Mouse (Mus musculus) intestine, embryonic 16.5 days (tissue): ENCODE data around the gene Coch. TPM values are rescaled to one million over a fixed set of nuclear protein-coding genes. Genes with fewer than 3 reads are reported as not detected.
"Not testable (repeated sequence)": the region's sequence is repeated elsewhere in the genome, so short reads cannot be mapped to it uniquely, and the experiment has no call there.

Experiments used
- ATAC-seq: fragments of 200-750 bp; cut with Nextera tagmentation; 2 replicates; pipeline ENCODE4 v1.8.0; 2017; ENCODE audit warnings: moderate TSS enrichment, moderate library complexity
- H3K27ac ChIP-seq: fragments of 300-500 bp; sonication (generic); 2 replicates; pipeline ENCODE4 v1.5.1; 2014; ENCODE audit warnings: mild to moderate bottlenecking, low read length
- H3K27me3 ChIP-seq: fragments of 300-500 bp; sonication (generic); replicated peaks from 2 replicates; pipeline ENCODE4 v1.6.1; 2014; ENCODE audit warnings: low read length, control low read depth, mixed read lengths; ENCODE audit not compliant: control insufficient read depth, insufficient read depth
- H3K36me3 ChIP-seq: fragments of 300-500 bp; sonication (generic); 2 replicates; pipeline ENCODE4 v1.6.1; 2014; ENCODE audit warnings: low read length, control low read depth; ENCODE audit not compliant: control insufficient read depth, insufficient read depth
- H3K4me1 ChIP-seq: fragments of 300-500 bp; sonication (generic); 2 replicates; pipeline ENCODE4 v1.6.1; 2014; ENCODE audit warnings: low read length, control low read depth, mixed read lengths; ENCODE audit not compliant: control insufficient read depth, insufficient read depth
- H3K4me2 ChIP-seq: fragments of 300-500 bp; sonication (generic); 2 replicates; pipeline ENCODE4 v1.6.1; 2014; ENCODE audit warnings: low read depth, low read length, control low read depth
- H3K4me3 ChIP-seq: fragments of 300-500 bp; sonication (generic); 2 replicates; pipeline ENCODE4 v1.5.1; 2014; ENCODE audit warnings: mild to moderate bottlenecking, low read length
- H3K9ac ChIP-seq: fragments of 300-500 bp; sonication (generic); 2 replicates; pipeline ENCODE4 v1.6.1; 2014; ENCODE audit warnings: low read depth, low read length
- H3K9me3 ChIP-seq: fragments of 300-500 bp; sonication (generic); 2 replicates; pipeline ENCODE4 v1.6.1; 2016; ENCODE audit warnings: low read length, control low read depth; ENCODE audit not compliant: control insufficient read depth
- WGBS: fragments of 180-500 bp; shearing (Covaris S2); extraction: QIAGEN DNeasy Blood & Tissue Kit; methylation state at CpG from one replicate; pipeline ENCODE4 v1.1.7; 2014; 5-methylcytosine and 5-hydroxymethylcytosine counted together
- polyA plus RNA-seq: library from polyadenylated mRNA; unstranded; fragments of >200 nt; fragmentation: Nextera tagmentation; extraction: Ambion mirVana; gene quantifications from 2 replicates; pipeline ENCODE4 v1.2.1, GENCODE M21; 2015

Coch gene
- polyA plus RNA-seq = 0.79 and 1.2 TPM in 2 replicates

DNA sequence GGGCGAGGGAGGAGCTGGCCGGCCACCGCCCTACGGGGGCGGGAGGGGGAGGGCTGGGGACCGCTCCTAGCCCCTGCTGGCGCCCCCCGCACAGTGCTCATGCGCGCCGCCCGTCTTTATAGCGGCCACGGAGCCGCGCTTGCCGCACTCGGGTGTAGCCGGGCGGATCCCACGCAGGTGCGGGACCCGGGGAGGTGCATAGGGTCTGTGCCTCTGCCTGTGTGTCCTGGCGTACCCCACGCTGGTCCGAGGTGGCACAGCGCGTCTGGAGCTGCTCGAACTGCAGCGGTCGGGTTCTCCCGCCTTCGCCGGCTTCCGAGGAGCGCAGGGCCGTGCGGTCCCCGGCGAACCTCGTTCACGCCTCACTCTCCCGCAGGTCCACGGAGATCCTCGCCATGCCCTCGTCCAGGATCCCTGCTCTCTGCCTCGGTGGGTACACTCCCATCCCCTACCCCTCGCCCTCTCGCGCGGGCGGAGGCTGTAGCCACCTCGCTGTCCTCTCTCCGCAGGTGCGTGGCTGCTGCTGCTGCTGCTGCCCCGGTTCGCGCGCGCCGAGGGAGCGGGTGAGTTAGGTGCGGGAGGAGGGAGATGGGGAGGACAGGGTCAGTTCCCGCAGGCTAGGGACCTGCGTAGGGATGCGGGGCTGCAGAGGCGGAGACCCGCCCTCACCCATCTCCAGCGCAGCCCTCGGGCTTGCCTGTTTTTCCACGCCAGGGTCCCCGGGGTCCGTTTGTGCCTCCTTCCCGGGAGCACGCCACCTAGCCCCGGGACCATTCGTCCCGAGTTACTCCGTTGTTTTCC, at the start of gene Coch:
Coch (plus strand) TSS at position 113 of the 801 bp plus-strand sequence.
- peak within 1 kb of the TSS; percentile 61 for H3K4me3 ChIP-seq
- under 1% methylated on average over 74 of the region's 79 CpGs for WGBS
- H3K4me1 ChIP-seq = peaks cover 9% of the 10 kb centered on the region
- H3K27ac ChIP-seq = no peak within 1 kb of the TSS
- H3K36me3 ChIP-seq = no peaks in the 10 kb centered on the region
- peak within 1 kb of the TSS; percentile 53 for H3K9ac ChIP-seq
- no peaks in the 10 kb centered on the region for H3K9me3 ChIP-seq
- ATAC-seq = peak; percentile 72
- H3K4me2 ChIP-seq = peak within 1 kb of the TSS; percentile 96
- H3K27me3 ChIP-seq = peaks cover 35% of the 10 kb centered on the region

DNA sequence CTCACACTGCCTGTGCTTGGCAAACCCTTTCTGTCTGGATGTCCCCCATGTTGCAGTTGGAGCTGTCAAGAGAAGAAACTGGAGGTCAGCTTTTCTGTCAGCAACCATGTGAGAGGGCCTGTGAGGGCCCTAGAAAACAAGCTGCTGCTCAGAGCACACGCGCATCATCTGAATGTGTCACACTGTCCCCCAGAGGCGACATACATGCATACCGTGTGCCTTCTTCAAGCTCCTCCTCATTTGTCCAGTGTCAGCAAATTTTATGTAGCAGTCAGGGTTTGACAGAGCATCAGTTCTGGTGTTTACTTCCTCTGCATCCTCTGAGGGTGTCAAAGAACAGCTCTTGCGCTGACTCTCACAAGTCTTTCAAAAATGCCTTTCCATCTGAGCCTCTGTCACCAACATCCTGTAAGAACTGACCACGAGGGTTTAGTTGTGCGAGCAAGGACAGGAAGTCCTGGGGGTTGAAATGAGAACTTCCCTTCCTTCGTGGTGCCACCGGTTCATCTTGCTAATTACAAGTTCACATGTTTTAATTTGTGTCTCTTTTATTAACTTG, 49.7 kb upstream of the Coch start:
- Histone ChIP-seq H3K9me3 (no peaks in the 10 kb centered on the region), H3K4me2 (no peak overlapping the region), H3K4me3 (no peak overlapping the region), H3K36me3 (no peaks in the 10 kb centered on the region), H3K27ac (no peak overlapping the region), H3K9ac (no peak overlapping the region), H3K27me3 (no peaks in the 10 kb centered on the region), H3K4me1 (no peaks in the 10 kb centered on the region)
- no peak for ATAC-seq
- 77% methylated on average over 9 of the region's 9 CpGs for WGBS

GRCm38 (mm10) chr12:51555041-51555440, 38.1 kb upstream of the Coch start:
- Histone ChIP-seq H3K4me1 (no peaks in the 10 kb centered on the region), H3K27me3 (no peaks in the 10 kb centered on the region), H3K4me3 (no peak overlapping the region), H3K36me3 (no peaks in the 10 kb centered on the region), H3K9ac (no peak overlapping the region), H3K4me2 (no peak overlapping the region), H3K9me3 (no peaks in the 10 kb centered on the region), H3K27ac (no peak overlapping the region)
- ATAC-seq = no peak
- WGBS = 77% methylated on average over 1 of the region's 1 CpGs

DNA sequence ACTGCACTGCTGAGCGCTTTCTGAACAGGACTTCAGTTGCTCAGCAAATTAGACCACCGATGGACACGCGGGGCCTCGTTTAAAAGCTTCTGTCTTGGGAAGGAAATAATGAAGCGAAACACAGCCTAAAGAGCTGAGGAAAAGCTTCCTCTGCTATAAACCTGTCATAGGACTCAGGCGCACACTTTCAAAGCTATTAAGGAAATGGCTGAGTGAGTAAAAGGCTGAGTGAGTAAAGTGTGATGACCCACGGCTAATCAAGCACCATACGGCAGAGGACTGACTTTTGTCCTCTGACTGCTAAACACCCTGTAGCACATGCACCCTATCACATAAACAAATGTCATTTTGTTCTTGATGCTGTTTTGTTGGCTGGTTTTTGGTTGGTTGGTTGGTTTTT, 31.7 kb upstream of the Coch start:
- no peaks in the 10 kb centered on the region for H3K36me3 ChIP-seq
- H3K27ac ChIP-seq = no peak overlapping the region
- H3K4me2 ChIP-seq = no peak overlapping the region
- 52% methylated on average over 9 of the region's 9 CpGs for whole genome bisulfite sequencing
- H3K4me1 ChIP-seq = no peaks in the 10 kb centered on the region
- no peak for ATAC-seq
- H3K27me3 ChIP-seq = no peaks in the 10 kb centered on the region
- H3K9ac ChIP-seq = no peak overlapping the region
- H3K4me3 ChIP-seq = no peak overlapping the region
- no peaks in the 10 kb centered on the region for H3K9me3 ChIP-seq

DNA sequence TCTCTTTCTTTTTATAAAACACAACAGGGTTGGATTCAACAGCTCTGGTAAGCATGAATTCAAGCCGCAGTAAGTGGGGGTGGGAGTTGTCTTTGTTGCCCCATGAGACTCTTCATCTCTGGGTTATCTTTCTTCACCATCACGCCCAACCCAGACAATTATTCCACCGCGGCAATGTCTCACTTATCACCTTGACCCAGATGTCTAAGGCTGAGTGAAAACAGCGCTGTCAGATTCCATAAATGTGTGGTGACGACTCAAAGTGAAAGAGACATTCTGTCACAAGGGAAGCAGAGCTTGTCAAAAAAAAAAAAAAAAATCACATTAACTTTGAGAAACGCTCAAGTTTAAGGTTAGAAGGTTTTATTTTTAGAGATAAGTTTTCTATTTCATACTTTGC, 25.9 kb upstream of the Coch start:
- 82% methylated on average over 7 of the region's 7 CpGs for WGBS
- H3K4me1 ChIP-seq = no peaks in the 10 kb centered on the region
- no peak overlapping the region for H3K4me2 ChIP-seq
- no peaks in the 10 kb centered on the region for H3K27me3 ChIP-seq
- no peaks in the 10 kb centered on the region for H3K36me3 ChIP-seq
- H3K9ac ChIP-seq = no peak overlapping the region
- no peak for ATAC-seq
- H3K9me3 ChIP-seq = no peaks in the 10 kb centered on the region
- H3K27ac ChIP-seq = no peak overlapping the region
- no peak overlapping the region for H3K4me3 ChIP-seq

DNA sequence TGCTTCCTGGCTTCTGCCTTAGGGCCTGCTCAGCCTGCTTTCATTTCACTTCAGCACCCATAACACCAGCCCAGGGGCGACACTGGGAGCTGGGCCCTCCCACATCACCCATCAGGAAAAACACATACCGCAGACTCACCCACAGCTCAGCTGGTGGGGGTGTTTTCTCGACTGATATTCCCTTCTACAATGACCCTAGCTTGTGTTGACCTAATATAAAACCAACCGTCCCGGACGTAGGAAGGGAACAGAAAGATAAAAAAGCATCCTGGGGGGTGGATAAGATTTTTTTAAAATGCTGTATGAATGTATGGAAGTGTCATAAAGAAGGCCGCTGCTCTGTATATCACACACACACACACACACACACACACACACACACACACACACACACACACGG, 23.7 kb upstream of the Coch start:
- no peak overlapping the region for H3K27ac ChIP-seq
- no peaks in the 10 kb centered on the region for H3K9me3 ChIP-seq
- 85% methylated on average over 8 of the region's 8 CpGs for WGBS
- H3K9ac ChIP-seq = no peak overlapping the region
- no peaks in the 10 kb centered on the region for H3K36me3 ChIP-seq
- H3K4me1 ChIP-seq = no peaks in the 10 kb centered on the region
- H3K4me2 ChIP-seq = no peak overlapping the region
- no peak overlapping the region for H3K4me3 ChIP-seq
- H3K27me3 ChIP-seq = no peaks in the 10 kb centered on the region
- ATAC-seq = no peak

DNA sequence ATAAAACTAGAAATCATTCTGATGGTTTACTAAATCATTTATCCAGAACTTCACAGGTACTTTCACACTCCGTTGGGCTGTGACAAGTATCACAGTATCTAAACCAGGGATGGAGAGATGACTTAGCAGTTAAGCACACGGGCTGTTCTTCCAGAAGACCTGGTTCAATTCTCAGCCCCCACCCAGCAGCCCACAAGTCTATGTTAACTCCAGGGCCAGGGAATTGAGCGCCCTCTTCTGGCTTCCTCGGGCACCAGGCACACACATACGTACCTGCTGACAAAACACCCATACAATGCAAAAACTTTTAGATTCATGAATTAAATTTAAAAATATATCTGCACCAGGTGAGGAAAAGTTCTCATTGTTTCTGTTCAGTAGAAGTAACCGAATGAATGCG, 23.2 kb upstream of the Coch start:
- Histone ChIP-seq H3K4me2 (no peak overlapping the region), H3K9ac (no peak overlapping the region), H3K4me3 (no peak overlapping the region), H3K27me3 (no peaks in the 10 kb centered on the region), H3K27ac (no peak overlapping the region), H3K4me1 (no peaks in the 10 kb centered on the region), H3K36me3 (no peaks in the 10 kb centered on the region), H3K9me3 (no peaks in the 10 kb centered on the region)
- no peak for ATAC-seq
- 69% methylated on average over 7 of the region's 7 CpGs for WGBS

- 87% methylated on average over 4 of the region's 4 CpGs for WGBS
- Histone ChIP-seq H3K4me3 (no peak overlapping the region), H3K4me2 (no peak overlapping the region), H3K36me3 (no peaks in the 10 kb centered on the region), H3K4me1 (no peaks in the 10 kb centered on the region), H3K27ac (no peak overlapping the region), H3K9ac (no peak overlapping the region), H3K27me3 (no peaks in the 10 kb centered on the region), H3K9me3 (no peaks in the 10 kb centered on the region)
- ATAC-seq = no peak
These were observed 20.5 kb upstream of the Coch start for GRCm38 (mm10) chr12:51572651-51573050.

DNA sequence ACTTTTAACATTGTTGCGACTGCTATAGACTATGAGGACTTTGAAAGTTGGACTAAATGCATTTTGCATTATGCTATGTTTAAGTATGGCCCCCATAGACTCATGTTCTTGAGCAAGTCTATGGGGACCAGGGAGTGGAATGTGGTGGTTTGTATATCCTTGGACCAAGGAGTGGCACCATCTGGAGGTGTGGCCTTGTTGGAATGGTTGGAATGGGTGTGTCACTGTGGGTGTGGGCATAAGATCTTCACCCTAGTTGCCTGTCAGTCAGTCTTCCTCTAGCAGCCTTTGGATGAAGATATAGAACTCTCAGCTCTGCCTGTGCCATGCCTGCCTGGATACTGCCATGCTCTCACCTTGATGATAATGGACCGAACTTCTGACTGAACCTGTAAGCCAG, 15.3 kb upstream of the Coch start:
- not testable (repeated sequence) for H3K27ac ChIP-seq, H3K9me3 ChIP-seq, H3K27me3 ChIP-seq, H3K4me2 ChIP-seq, H3K4me1 ChIP-seq, H3K4me3 ChIP-seq, ATAC-seq, H3K9ac ChIP-seq, H3K36me3 ChIP-seq
- WGBS = 88% methylated on average over 2 of the region's 2 CpGs
